Mouse (Mus musculus): Measurements from ENCODE around the gene Efcab9. TPM values are rescaled to one million over a fixed set of nuclear protein-coding genes. Genes with fewer than 3 reads are reported as not detected.

The Efcab9 gene
- polyA plus RNA-seq, 1 experiment from 2014 or later: 0.77 TPM

Other genes starting within 250 kb of the Efcab9 start
- gene Hba-a1, start 248.6 kb downstream of the Efcab9 start, polyA plus RNA-seq (2015; fragmentation: Nextera tagmentation; extraction: Ambion mirVana): 3,658 and 4,448 TPM in 2 replicates
- 2.1 and 3.0 TPM in 2 replicates for gene Hbq1b, start 245.1 kb downstream of the Efcab9 start, polyA plus RNA-seq (2015; fragmentation: Nextera tagmentation; extraction: Ambion mirVana)
- 9,012 and 11,055 TPM in 2 replicates for gene Hba-a2, start 235.6 kb downstream of the Efcab9 start, polyA plus RNA-seq (2015; fragmentation: Nextera tagmentation; extraction: Ambion mirVana)
- gene Hbq1a, start 232.0 kb downstream of the Efcab9 start, polyA plus RNA-seq (2015; fragmentation: Nextera tagmentation; extraction: Ambion mirVana): 0.54 and 0.55 TPM in 2 replicates
- 9.6 and 10.0 TPM in 2 replicates for gene Sh3pxd2b, start 184.3 kb downstream of the Efcab9 start, polyA plus RNA-seq (2015; fragmentation: Nextera tagmentation; extraction: Ambion mirVana)
- gene Ubtd2, start 76.7 kb downstream of the Efcab9 start, polyA plus RNA-seq (2015; fragmentation: Nextera tagmentation; extraction: Ambion mirVana): 21.8 and 22.6 TPM in 2 replicates
- gene Stk10, start 1.2 kb upstream of the Efcab9 start, polyA plus RNA-seq (2015; fragmentation: Nextera tagmentation; extraction: Ambion mirVana): 5.2 and 5.7 TPM in 2 replicates
- gene Fbxw11, start 110.6 kb upstream of the Efcab9 start, polyA plus RNA-seq (2015; fragmentation: Nextera tagmentation; extraction: Ambion mirVana): 59.0 and 59.6 TPM in 2 replicates